Mouse (Mus musculus) ES-E14 (cell line): Measurements from ENCODE around the gene Etv6.

Experiments
- CHD2 ChIP-seq: IDR thresholded peaks from 2 replicates; pipeline ENCODE4 v1.6.1; 2014; ENCODE audit warnings: mild to moderate bottlenecking, low read depth, low read length, inconsistent platforms
- MAFK ChIP-seq: IDR thresholded peaks from 2 replicates; pipeline ENCODE4 v1.6.1; 2014; ENCODE audit warnings: mild to moderate bottlenecking, low read depth, low read length, inconsistent platforms; ENCODE audit not compliant: insufficient read depth

DNA sequence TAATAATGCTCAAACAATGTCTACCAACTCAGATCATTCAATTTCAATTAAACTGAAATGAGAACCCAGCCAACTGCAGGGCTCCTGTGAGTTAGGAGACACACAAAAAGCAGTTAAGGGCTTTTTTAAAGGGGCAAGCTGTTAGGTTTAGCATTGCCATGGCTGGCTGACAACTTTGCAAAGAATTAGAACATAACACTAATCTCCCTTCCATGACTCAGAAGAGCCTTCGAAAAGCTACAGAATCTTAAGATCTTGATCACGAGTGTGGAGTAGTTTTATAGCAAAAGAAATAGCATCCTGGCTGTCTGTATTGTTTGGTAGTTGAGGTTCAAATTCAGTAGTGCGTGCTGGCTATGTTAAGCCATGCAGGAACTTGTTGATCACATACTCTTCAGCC lies 182.9 kb downstream of the Etv6 start:
- TF ChIP-seq MAFK: no peak
- TF ChIP-seq CHD2: no peak
